Mouse (Mus musculus): ENCODE results near the gene Fam71e2.

Gene Fam71e2

GRCm38 (mm10) chr7:4777851-4778637 is 6.9 kb upstream of the Fam71e2 start:
- DNase-seq, result no peak

DNA sequence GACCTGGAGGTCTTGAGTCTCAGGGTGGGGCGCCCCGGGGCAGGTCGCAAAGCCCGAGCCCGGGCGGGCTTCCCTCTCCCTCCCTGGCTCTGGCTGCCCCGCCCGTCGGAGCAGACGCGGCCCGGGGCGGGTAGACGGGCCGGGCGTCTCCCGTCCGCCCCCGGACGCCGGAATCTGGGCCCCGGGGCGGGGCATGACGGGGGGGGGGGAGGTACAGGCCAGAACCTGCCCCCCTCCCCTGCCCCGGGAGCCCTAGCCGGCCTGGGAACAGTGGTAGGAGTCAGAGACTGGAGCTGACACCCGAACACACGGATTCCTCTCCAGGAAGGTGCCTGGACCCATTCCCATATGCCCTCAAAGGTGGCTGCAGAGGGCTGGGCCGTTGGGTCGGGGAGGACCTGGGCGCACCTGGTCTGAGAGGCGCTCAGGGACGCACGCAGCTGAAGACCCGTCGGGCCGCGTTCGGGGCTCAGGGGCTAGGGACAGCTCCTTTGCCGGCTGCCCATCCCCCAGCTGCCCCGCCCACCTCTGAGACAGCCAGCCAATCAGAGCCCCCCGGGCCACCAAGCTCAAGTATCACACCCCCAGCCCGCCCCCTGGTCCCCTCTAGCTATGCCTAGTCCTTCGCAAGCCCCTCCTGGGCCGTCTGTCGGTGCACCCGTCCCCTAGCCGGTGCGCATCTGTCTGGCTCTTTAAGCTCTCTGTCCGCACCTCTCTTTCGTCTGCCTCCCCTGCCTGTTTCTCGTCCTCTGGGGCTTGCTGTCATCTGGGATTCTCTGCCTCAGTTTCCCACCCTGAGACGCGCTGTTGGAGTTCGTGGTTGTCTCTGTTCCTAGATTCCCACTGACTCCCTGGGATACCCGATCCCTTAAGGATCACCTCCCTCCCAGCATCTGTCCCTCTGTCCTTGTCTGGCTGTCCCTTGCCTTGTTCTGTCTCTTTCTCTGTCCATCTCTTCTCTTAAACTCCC is 6.0 kb upstream of the Fam71e2 start:
- DNase-seq, result no peak

GRCm38 (mm10) chr7:4776131-4776530 is 5.0 kb upstream of the Fam71e2 start:
- DNase-seq, result no peak

- no peak for DNase-seq
These were observed 6.0 kb downstream of the Fam71e2 start for GRCm38 (mm10) chr7:4764946-4765710.

DNA sequence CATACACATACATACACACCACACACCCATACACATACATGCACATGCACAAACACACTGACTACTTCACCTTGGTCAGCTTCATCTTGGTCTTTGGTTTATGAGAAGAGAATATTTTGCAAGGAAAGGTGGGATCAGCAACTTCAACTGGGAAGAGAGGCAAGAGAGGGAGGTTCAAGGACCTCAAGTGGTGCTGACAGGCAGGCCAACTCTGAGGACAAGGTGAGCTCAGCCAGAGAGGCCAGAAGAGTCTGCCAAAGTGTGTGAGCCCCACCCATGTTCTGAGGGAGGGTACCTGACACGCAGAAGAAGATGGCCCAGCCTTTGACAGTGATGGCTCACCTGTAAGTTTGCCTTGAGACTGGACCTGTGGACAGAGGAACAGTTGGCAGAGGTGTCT is 11.4 kb downstream of the Fam71e2 start:
- no peak for DNase-seq

DNA sequence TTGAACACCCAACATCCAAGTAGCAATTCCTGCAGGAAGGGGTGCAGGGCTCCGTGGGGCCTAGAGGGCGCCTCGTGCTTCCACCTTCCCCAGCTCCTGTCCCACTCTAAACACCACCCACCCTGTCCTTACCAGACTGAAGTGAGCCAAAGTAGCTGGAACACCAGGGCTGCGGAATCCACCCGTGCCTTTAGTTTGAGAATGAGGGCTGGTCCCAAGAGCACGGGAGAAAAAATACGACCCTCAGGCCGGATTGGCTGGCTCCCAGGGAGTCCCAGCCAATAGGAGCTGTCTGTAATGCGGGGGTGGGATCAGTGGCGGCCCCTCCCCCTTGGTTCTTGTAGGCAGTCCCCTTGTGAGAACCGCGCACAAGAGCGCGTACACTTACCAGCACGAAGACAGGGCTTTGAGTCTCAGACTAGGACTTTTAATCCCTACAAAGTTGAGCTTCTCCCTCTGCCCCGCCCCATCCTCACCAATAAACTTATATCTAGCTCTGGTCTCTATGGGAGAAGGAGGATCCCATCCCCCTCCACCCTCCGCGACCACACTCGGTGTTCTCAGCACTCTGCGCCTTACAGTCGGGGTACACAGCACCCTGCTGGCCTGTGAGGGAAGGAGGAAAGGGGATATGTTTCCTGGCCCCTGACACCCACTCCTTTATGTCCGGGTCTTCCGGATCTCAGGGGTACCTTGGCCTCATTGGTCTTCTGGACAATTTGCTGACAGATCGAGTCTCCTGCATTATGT is 18.1 kb downstream of the Fam71e2 start, which contains the start of gene Cox6b2:
Cox6b2 (minus strand) TSS at position 274 of the 750 bp plus-strand sequence.
- peak in 1 of 2 experiments; percentile 29 for DNase-seq

DNA sequence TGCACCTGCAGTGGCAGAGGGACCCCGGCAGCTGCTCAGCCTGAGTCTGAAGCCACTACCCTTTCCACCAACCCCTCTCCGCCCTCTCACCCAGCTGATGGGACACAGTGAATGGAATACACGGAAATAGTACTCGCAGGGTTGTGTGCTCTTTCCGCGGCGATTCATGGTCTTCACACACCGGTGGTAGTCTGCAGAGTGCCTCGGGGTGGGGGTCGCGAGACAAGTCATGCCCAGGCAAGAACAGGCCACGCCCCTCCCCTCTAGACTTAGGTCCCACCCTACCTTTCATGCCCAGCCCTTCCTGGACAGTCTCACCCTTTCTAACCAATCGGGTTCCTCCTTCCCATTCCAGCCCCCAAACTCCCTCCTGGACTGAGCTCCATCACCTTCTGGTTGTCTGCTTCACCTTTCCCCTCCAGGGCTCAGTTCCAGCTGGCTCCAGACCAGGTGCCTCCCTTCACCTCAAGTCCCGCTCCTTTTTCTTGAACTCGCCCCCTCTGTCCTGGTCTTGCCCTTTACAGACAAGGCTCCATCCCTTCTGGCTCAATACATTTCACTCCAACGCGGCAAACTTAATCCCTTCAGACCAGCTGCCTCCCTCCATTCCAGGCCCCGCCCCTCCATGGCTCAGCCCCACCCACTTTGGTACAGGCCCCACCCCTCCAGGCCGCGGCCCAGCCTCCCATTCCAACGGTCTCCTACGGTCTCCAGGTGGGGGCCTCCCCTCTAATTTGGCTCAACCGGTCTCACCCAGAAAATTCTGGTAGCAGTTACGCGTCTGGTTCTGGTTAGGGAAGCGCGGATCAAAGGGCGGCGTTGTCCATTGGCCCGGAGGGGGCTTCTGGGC is 18.9 kb downstream of the Fam71e2 start:
- DNase-seq, result no peak

DNA sequence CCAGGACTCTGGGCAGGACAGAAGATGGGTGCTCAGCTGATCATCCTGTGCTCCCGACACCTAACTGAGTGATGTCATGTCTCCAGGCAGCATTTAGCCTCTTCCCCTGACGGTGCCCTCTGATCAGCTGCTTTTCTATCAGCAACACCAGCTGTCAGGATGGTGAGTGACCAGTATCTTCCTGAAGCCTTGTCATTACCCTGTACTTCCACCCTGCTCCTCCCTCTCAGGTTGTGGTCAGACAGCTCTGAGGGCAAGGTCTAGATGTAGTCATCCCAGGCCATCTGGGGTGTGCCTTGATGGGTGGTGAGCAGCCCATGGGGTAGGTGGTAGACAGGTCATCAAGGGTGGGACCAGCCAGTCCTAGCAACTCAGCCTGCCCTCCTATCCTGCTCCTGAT is 21.9 kb downstream of the Fam71e2 start:
- DNase-seq, result no peak

GRCm38 (mm10) chr7:4748321-4748720 is 22.8 kb downstream of the Fam71e2 start:
- DNase-seq, result no peak

GRCm38 (mm10) chr7:4747156-4747899 is 23.8 kb downstream of the Fam71e2 start:
- no peak for DNase-seq

GRCm38 (mm10) chr7:4746326-4746980 is 24.6 kb downstream of the Fam71e2 start:
- DNase-seq, result no peak

GRCm38 (mm10) chr7:4744886-4745285 is 26.2 kb downstream of the Fam71e2 start:
- DNase-seq, result no peak

DNA sequence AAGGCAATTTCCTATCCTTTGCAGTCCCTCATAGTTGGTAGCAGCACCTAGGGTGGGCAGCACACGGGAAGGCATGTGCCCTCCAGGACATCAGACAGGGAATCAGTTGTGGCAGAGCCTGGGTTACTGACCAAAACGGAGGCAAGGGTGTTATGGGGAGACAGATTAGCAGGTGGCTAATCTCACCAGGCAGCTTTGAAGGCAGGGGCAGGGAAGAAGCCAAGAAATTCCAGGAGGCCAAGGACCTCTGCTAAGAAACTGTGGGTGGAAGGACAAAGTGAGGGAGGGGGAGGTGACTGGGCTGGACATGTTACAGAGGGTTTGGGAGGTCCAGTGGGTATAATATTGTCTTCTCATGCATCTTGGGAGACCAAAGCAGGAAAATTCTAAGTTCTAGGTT is 27.7 kb downstream of the Fam71e2 start:
- DNase-seq, result no peak

- no peak for DNase-seq
These were observed 28.7 kb downstream of the Fam71e2 start for GRCm38 (mm10) chr7:4742482-4742819.

- peak; percentile 21 to 33 for DNase-seq
These were observed 29.2 kb downstream of the Fam71e2 start for GRCm38 (mm10) chr7:4741672-4742481.

DNA sequence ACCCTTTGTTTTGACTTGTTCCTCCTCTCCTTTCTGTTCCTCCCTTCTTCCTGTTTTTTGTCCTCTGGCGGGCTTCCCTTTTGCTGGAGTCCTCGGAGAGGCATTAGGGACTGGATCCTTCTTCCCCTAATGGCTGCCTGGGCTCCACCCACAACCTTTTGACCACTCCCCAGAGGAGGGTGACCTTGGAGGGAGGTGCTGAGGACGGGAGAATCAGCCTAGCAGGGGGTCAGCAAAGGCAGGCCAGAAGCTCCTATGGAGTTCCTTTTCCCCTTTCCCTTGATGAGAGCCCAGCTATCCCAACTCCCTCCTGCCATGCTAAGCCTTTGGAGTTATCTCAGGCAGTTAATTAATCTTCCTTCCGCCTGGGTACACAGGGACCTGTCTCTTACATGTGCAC is 30.0 kb downstream of the Fam71e2 start:
- DNase-seq, result peak; percentile 75 to 81

DNA sequence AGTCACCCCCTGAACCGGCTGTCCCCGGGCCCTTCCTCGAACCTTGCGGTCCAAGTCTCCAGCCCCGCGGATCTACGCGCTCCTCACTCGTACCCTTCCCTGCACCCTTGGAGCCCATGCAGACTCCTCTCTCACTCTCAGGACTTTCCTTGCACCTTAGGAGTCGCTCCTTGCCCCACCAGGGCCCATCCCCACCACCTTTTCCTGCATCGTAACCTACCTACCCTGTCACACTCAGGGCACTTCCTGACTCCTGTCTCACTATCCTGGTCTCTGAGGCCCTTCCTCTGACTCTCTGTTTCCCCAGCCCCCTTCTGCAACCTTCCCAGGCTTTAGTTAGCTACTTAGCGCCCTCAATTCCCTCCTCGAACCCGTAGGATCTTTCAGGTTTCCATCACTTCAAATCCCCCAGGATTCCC is 30.8 kb downstream of the Fam71e2 start:
- DNase-seq, result no peak

DNA sequence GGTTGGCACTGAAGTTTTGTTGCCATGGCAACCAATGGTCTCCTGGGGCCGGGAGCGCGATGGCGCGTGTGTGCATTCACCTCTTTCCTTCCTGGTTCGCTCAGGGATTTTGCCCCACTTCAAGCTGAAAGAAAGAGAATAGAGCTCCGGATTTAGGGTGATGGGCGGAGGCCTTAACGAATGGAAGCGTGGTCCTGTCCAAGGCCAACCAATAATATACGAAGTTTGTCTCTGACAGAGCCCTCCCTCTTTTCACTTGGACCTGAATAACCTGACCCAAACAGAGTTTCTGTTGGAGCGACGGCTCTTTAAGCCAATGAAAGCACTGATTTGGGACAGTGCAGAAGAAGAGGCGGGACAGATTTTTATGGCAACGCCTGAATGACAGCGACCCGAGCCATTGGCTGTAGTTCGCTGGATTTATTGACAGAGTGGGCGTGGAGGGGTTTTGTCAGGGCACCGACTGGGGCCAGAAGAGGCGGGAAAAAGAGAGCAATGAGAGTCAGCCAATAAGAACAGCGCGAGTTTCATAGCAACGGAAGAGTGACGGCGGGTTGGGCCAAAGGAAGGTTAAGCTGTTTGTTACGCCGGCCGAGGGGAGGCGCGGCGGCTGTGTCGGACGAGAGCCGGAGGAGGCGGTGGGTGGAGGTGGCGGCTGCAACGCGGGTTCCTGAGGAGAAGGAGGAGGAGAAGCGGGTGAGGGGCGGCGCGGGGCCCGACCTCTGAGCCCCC is 31.4 kb downstream of the Fam71e2 start, which contains the start of gene Kmt5c:
Kmt5c (plus strand) TSS at position 572 of the 732 bp plus-strand sequence.
- peak; percentile 95 to 99 for DNase-seq

Data from cerebellum, adult 18-20 months (tissue).